Comparison of ENCODE assay signal across 31 mouse cellular contexts in the genomic region with DNA sequence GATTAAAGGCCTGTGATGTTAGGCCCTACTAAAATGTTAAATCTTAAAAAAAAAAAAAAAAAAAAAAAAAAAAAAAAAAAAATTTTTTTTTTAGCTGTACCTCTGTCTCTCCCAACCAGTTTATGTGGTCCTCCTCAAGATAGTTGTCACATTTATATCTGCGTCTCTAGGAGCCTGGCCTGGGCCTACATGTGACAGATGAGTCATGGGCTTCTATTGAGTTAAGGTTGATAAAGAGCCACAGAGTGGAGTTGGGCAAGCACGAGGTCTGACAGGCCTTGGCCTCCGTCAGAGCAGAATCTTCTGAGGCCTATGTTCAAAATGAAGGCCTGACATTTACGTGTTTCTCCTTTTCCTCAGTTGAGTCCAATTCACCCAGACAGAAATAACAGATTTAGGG. TPM values are rescaled to one million over a fixed set of nuclear protein-coding genes. Genes with fewer than 3 reads are reported as not detected.
DNase-seq lines count a peak whose midpoint lies in the region; ATAC-seq and TF ChIP-seq lines count a peak whose summit lies in the region.
"Had no signal": no experiment of that assay in that cellular context is flagged by ENCODE, and none has a peak within 500 bp of the region (broad histone marks: within the 10 kb centered on the region; RNA-seq: fewer than 3 reads in every experiment).

No protein-coding gene starts in this region.

- TF ChIP-seq RAD21 in MEL (IDR thresholded peaks at IDR 0.05; ENCODE audit: low read depth, low read length) = no peak

- peaks cover 4 to 13% of the 10 kb centered on the region in 2 experiments; a peak in 3 of 4 replicates for H3K4me1 ChIP-seq in MEL (ENCODE audit: control insufficient read depth in 1 of 2, insufficient read depth in 2 of 2, low read length in 2 of 2)
- H3K4me1 ChIP-seq in bone marrow macrophage, adult 2 months (ENCODE audit: control insufficient read depth, insufficient read depth, low read length) = peaks cover 16% of the 10 kb centered on the region
- H3K4me1 ChIP-seq: hindbrain, embryonic 15.5 days; limb, embryonic 12.5 days; liver, embryonic 15.5 days; neural tube, embryonic 12.5 days had no signal

- no peak for TF ChIP-seq POLR2A in MEL (IDR thresholded peaks at IDR 0.05; ENCODE audit: control insufficient read depth in 1 of 2, insufficient read depth in 1 of 2, low read depth in 1 of 2, low read length in 2 of 2, poor library complexity in 1 of 2)
- TF ChIP-seq POLR2A in bone marrow macrophage, adult 2 months (IDR thresholded peaks at IDR 0.05; ENCODE audit: borderline replicate concordance, low read depth, low read length) = no peak

- peak overlapping the region; percentile 57 for H3K27ac ChIP-seq in MEL (ENCODE audit: control insufficient read depth, low read depth, low read length)
- peak overlapping the region; percentile 19 for H3K27ac ChIP-seq in bone marrow macrophage, adult 2 months (ENCODE audit: insufficient read depth, low read depth, low read length)
- H3K27ac ChIP-seq: heart, adult 2 months; heart, embryonic 13.5 days; hindbrain, embryonic 15.5 days; limb, embryonic 12.5 days; liver, embryonic 15.5 days; neural tube, embryonic 12.5 days had no signal

- no peak overlapping the region; the same call in 1 of the 2 replicates for H3K9ac ChIP-seq in MEL (ENCODE audit: control insufficient read depth, low read depth, low read length, poor library complexity, severe bottlenecking)
- H3K9ac ChIP-seq: heart, embryonic 13.5 days; hindbrain, embryonic 15.5 days; limb, embryonic 12.5 days; liver, embryonic 15.5 days; lung, embryonic 14.5 days; neural tube, embryonic 12.5 days had no signal

- H3K27me3 ChIP-seq in MEL (ENCODE audit: control insufficient read depth in 1 of 2, insufficient read depth in 2 of 2, low read length in 2 of 2) = no peaks in the 10 kb centered on the region
- H3K27me3 ChIP-seq: heart, embryonic 13.5 days; hindbrain, embryonic 15.5 days; limb, embryonic 12.5 days; liver, embryonic 15.5 days; neural tube, embryonic 12.5 days had no signal

- H3K9me3 ChIP-seq in MEL (replicated peaks; ENCODE audit: insufficient read depth, low read length) = no peaks in the 10 kb centered on the region
- H3K9me3 ChIP-seq: heart, embryonic 13.5 days; hindbrain, embryonic 15.5 days; limb, embryonic 12.5 days; liver, embryonic 15.5 days; neural tube, embryonic 12.5 days had no signal

- ATAC-seq in megakaryocyte progenitor cell, adult 5-6 weeks (replicated peaks; ENCODE audit: poor library complexity) = peak; percentile 37; the same call in 1 of the 2 replicates
- ATAC-seq in erythroblast, adult 5-6 weeks (replicated peaks; ENCODE audit: low FRiP score, poor library complexity, severe bottlenecking) = no peak
- ATAC-seq: activated CD4-positive, CD25-positive, alpha-beta regulatory T cell, adult 4 months; forebrain, embryonic 14.5 days; midbrain, embryonic 16.5 days had no signal

- no peaks in the 10 kb centered on the region for H3K79me2 ChIP-seq in MEL (ENCODE audit: control insufficient read depth, insufficient read depth, low read length, poor library complexity)

- TF ChIP-seq CTCF in MEL (IDR thresholded peaks at IDR 0.05 in 2 of 3, conservative IDR thresholded peaks at IDR 0.05 in 1 of 3; ENCODE audit: control insufficient read depth in 1 of 3, insufficient read depth in 1 of 3, low read depth in 2 of 3, low read length in 3 of 3, poor library complexity in 1 of 3, severe bottlenecking in 1 of 3) = no peak
- no peak for TF ChIP-seq CTCF in bone marrow macrophage, adult 2 months (IDR thresholded peaks at IDR 0.05; ENCODE audit: low read depth, low read length)

- peak in 1 of 2 experiments; percentile 41; a peak in 2 of 4 replicates for TF ChIP-seq EP300 in MEL (IDR thresholded peaks at IDR 0.05; ENCODE audit: low read depth in 1 of 2, low read length in 2 of 2)

- no peak overlapping the region for H3K4me3 ChIP-seq in MEL (ENCODE audit: control insufficient read depth in 1 of 2, insufficient read depth in 1 of 2, low read depth in 2 of 2, low read length in 2 of 2)
- no peak overlapping the region for H3K4me3 ChIP-seq in bone marrow macrophage, adult 2 months (ENCODE audit: insufficient read depth, low read length)
- H3K4me3 ChIP-seq: heart, adult 2 months; heart, embryonic 13.5 days; hindbrain, embryonic 15.5 days; limb, embryonic 12.5 days; liver, embryonic 15.5 days; myocyte; neural tube, embryonic 12.5 days had no signal

- DNase-seq in adrenal gland, adult (ENCODE audit: inconsistent age in 2 of 2, low spot score in 1 of 2) = peak; percentile 64 to 80
- no peak for DNase-seq in adrenal gland, postnatal 25 days
- DNase-seq in MEL (ENCODE audit: low read depth, low spot score) = peak; percentile 74
- DNase-seq in cerebellum, postnatal 14 days = no peak
- DNase-seq in gastrocnemius, postnatal 4 days (ENCODE audit: low spot score in 2 of 2) = no peak
- DNase-seq: cerebellum, adult 18-20 months; cerebellum, postnatal 10 days; gastrocnemius, postnatal 25 days; heart, adult 2 months; heart, postnatal 10 days; kidney, adult 9 months; kidney, postnatal 14 days; layer of hippocampus, adult 9-11 months; lung, embryonic 14.5 days; lung, postnatal 14 days; right cerebral cortex, adult 18-20 months; right cerebral cortex, postnatal 4 days; thymus, adult 2 months; thymus, postnatal 4 days had no signal

- peaks cover 0 to 14% of the 10 kb centered on the region in 2 experiments; a peak in 2 of 4 replicates for H3K36me3 ChIP-seq in MEL (ENCODE audit: control insufficient read depth in 1 of 2, insufficient read depth in 2 of 2, low read length in 2 of 2)
- H3K36me3 ChIP-seq: heart, embryonic 13.5 days; hindbrain, embryonic 15.5 days; limb, embryonic 12.5 days; liver, embryonic 15.5 days; neural tube, embryonic 12.5 days had no signal

TF ChIP-seq in MEL, 35 proteins besides CTCF, POLR2A, EP300 and RAD21 (continues in another document):
- no peak for TF ChIP-seq GABPA (IDR thresholded peaks at IDR 0.05; ENCODE audit: low read depth, low read length)
- TF ChIP-seq SIN3A (IDR thresholded peaks at IDR 0.05; ENCODE audit: low read length) = peak; percentile 21
- TF ChIP-seq MYC (IDR thresholded peaks at IDR 0.05; ENCODE audit: low read depth, low read length) = peak; percentile 91
- TF ChIP-seq UBTF (IDR thresholded peaks at IDR 0.05; ENCODE audit: borderline replicate concordance, insufficient read depth, low read depth, low read length) = no peak
- no peak for TF ChIP-seq CHD1 (IDR thresholded peaks at IDR 0.05; ENCODE audit: low read depth, low read length)
- TF ChIP-seq ZKSCAN1 (IDR thresholded peaks at IDR 0.05; ENCODE audit: low read depth, low read length) = no peak
- peak; percentile 52; the same call in 1 of the 2 replicates for TF ChIP-seq GATA1 (IDR thresholded peaks at IDR 0.05; ENCODE audit: low read depth, low read length)
- TF ChIP-seq ZNF384 (IDR thresholded peaks at IDR 0.05; ENCODE audit: low read depth, low read length) = 0 out of 2 replicates have a peak, but pooled peaks have one; percentile 56
- TF ChIP-seq NRF1 (IDR thresholded peaks at IDR 0.05; ENCODE audit: insufficient read depth, low read depth, low read length, poor library complexity, severe bottlenecking) = no peak
- no peak for TF ChIP-seq MAFK (IDR thresholded peaks at IDR 0.05; ENCODE audit: borderline replicate concordance, low read depth, low read length)
- no peak for TF ChIP-seq ZMIZ1 (IDR thresholded peaks at IDR 0.05; ENCODE audit: low read depth, low read length)
- TF ChIP-seq TCF12 (IDR thresholded peaks at IDR 0.05; ENCODE audit: low read depth, low read length) = no peak
- TF ChIP-seq CHD2 (IDR thresholded peaks at IDR 0.05; ENCODE audit: low read length) = no peak
- TF ChIP-seq POLR2AphosphoS2 (IDR thresholded peaks at IDR 0.05; ENCODE audit: low read length) = no peak
- TF ChIP-seq NELFE (IDR thresholded peaks at IDR 0.05; ENCODE audit: low read depth, low read length) = no peak
- no peak for TF ChIP-seq KAT2A (conservative IDR thresholded peaks at IDR 0.05; ENCODE audit: low read depth, low read length)
- TF ChIP-seq MYB (IDR thresholded peaks at IDR 0.05; ENCODE audit: low read depth, low read length) = no peak
- no peak for TF ChIP-seq ZC3H11A (IDR thresholded peaks at IDR 0.05; ENCODE audit: low read depth, low read length)
- no peak for TF ChIP-seq MAZ (IDR thresholded peaks at IDR 0.05; ENCODE audit: low read depth, low read length)
- peak; percentile 68 for TF ChIP-seq USF1 (IDR thresholded peaks at IDR 0.05; ENCODE audit: low read depth, low read length)
- TF ChIP-seq BHLHE40 (IDR thresholded peaks at IDR 0.05; ENCODE audit: borderline replicate concordance, low read depth, low read length) = no peak; the same call in 1 of the 2 replicates
- no peak for TF ChIP-seq MEF2A (IDR thresholded peaks at IDR 0.05; ENCODE audit: extremely low read depth, insufficient replicate concordance, low read depth, low read length, poor library complexity, severe bottlenecking)
- no peak for TF ChIP-seq RCOR1 (IDR thresholded peaks at IDR 0.05; ENCODE audit: low read depth, low read length)

RNA-seq across cellular contexts. Expression of gene Iqgap1, which starts 12.4 kb away (rescaled TPM):
- total RNA-seq in adrenal gland, postnatal 25 days (2021) = 87.7 and 126 TPM in 2 replicates
- 20.6 and 29.4 TPM in 2 replicates for total RNA-seq in MEL (2012; rRNA removed)
- 10 to 100 TPM; 58.8 to 87.9 TPM for polyA plus RNA-seq in MEL (2012; ENCODE audit: insufficient read depth in 1 of 2, insufficient read length in 2 of 2, low read depth in 1 of 2, low replicate concordance in 2 of 2, missing spikeins in 1 of 2)
- polyA plus RNA-seq in bone marrow macrophage, adult 2 months (2012; ENCODE audit: insufficient read depth, insufficient read length, missing spikeins) = 243 and 284 TPM in 2 replicates
- total RNA-seq in megakaryocyte progenitor cell, adult 5-6 weeks (2015) = 90.5 and 94.3 TPM in 2 replicates
- total RNA-seq in megakaryocyte progenitor cell, adult 5-6 weeks (2017) = 81.0 and 113 TPM in 2 replicates
- total RNA-seq in gastrocnemius, postnatal 4 days (2021) = 10 to 100 TPM; 80.1 to 83.1 TPM
- 41.8 and 71.3 TPM in 2 replicates for total RNA-seq in erythroblast, adult 5-6 weeks (2015; ENCODE audit: low replicate concordance)
- 33.5 and 38.6 TPM in 2 replicates for total RNA-seq in erythroblast, adult 5-6 weeks (2017; ENCODE audit: low replicate concordance)

RNA-seq across cellular contexts. Expression of gene Zscan2, which starts 47.3 kb away (rescaled TPM):
- 8.0 and 8.7 TPM in 2 replicates for total RNA-seq in adrenal gland, postnatal 25 days (2021)
- total RNA-seq in MEL (2012; rRNA removed) = 1.1 and 1.2 TPM in 2 replicates
- 1 to 10 TPM in 1 of 2 experiments, not detected in 1; 2.4 TPM for polyA plus RNA-seq in MEL (2012; ENCODE audit: insufficient read depth in 1 of 2, insufficient read length in 2 of 2, low read depth in 1 of 2, low replicate concordance in 2 of 2, missing spikeins in 1 of 2)
- 2.1 and 3.6 TPM in 2 replicates for polyA plus RNA-seq in bone marrow macrophage, adult 2 months (2012; ENCODE audit: insufficient read depth, insufficient read length, missing spikeins)
- 3.5 and 3.7 TPM in 2 replicates for total RNA-seq in megakaryocyte progenitor cell, adult 5-6 weeks (2015)
- 6.7 and 10.0 TPM in 2 replicates for total RNA-seq in megakaryocyte progenitor cell, adult 5-6 weeks (2017)
- total RNA-seq in gastrocnemius, postnatal 4 days (2021) = 1 to 10 TPM; 5.5 TPM
- 0.58 and 0.63 TPM in 2 replicates for total RNA-seq in erythroblast, adult 5-6 weeks (2015; ENCODE audit: low replicate concordance)
- 2.7 TPM in 1 of 2 replicates, not detected in the other for total RNA-seq in erythroblast, adult 5-6 weeks (2017; ENCODE audit: low replicate concordance)

Comparison
In these comparisons a context has a peak if more than half of its experiments do, and no peak if none do; other contexts are left out.
1. DNase-seq: peak in adrenal gland, adult (2 of 2) and MEL (single experiment); none in adrenal gland, postnatal 25 days (single experiment), cerebellum, postnatal 14 days (0 of 2) and gastrocnemius, postnatal 4 days (0 of 2).